Mouse (Mus musculus) C2C12 (cell line): ENCODE measurements around the gene Ctse.

Experiments
- CTCF ChIP-seq: IDR thresholded peaks from one replicate; pipeline ENCODE4 v1.5.1; 2011; ENCODE audit not compliant: control insufficient read depth, insufficient read depth, insufficient read length
- MAX ChIP-seq: IDR thresholded peaks from one replicate; pipeline ENCODE4 v1.6.1; 2011; ENCODE audit warnings: mild to moderate bottlenecking, control low read depth
- USF1 ChIP-seq: IDR thresholded peaks from one replicate; pipeline ENCODE4 v1.6.1; 2011; ENCODE audit warnings: low read depth, mild to moderate bottlenecking, control low read depth, moderate library complexity

GRCm38 (mm10) chr1:131661749-131662148 lies 23.6 kb downstream of the Ctse start:
- TF ChIP-seq CTCF (no peak), USF1 (no peak), MAX (no peak)
